Mouse (Mus musculus) liver (tissue): ENCODE results near the gene Ptpn9.
"Not testable (repeated sequence)": the region's sequence is repeated elsewhere in the genome, so short reads cannot be mapped to it uniquely, and the experiment has no call there.

Source experiments
- DNase-seq: peaks from one replicate; pipeline ENCODE4 v3.0.0-alpha.2; 2020; ENCODE audit warnings: mixed read lengths

Gene Ptpn9

DNA sequence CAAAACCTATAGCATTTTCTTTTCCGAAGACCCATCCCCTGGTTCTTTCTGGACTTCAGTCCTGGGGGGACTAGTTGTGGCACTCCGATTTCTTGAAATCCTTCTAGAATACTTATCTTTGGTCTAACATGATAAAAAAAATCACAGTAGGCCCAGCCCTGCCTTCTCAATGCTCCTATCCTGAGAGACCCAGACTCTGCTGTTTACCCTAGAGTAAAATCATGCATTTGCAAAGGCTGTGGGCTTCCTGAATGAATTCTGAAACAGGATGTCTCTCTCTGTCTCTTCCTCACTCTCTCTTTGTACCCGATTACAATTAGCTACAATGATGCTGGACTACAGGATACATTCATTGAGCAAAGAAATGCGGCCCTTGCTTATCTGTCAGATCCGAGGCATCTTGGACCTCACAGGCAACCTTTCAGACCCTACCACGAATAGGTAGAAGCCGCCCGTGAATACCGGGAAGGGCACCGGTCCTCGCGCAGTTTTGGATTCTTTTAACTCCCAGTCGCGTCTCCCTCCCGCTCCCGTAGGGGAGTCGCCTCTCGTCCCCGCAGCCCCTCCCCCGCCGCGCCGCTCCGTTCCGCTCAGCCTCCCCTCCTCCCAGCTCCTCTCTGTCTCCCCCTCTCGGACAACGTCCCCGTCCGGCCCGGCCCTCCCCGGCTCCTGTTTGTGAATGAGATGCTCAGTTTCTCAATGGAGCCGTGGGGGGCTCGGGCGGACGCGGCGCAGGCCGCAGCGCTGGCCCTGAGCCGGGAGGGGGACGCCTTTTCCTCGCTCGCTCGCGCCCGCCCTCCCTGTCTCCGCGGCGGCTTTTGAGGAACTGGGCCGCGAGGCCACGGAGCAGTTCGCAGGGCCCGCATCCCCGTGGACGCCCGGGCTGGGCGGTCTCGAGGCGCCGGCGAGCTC is at the start of gene Ptpn9:
Ptpn9 (plus strand) TSS at position 638 of the 912 bp plus-strand sequence.
- DNase-seq, result peak; percentile 86

DNA sequence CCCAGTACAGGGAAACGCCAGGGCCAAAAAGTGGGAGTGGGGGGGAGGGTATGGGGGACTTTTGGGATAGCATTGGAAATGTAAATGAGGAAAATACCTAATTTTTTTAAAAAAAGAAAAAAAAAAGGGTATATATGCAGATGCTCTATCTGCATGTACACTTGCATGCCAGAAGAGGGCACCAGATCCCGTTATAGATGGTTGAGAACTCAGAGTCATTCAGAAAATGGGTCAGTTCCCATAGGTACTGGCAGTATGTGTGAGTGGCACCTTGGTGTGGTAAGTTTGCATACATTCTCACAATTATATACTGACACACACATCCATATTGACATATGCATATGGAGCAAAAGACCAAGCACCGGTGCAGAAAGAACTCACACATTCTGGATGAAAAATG is 47.2 kb upstream of the Ptpn9 start:
- DNase-seq, result peak; percentile 49

DNA sequence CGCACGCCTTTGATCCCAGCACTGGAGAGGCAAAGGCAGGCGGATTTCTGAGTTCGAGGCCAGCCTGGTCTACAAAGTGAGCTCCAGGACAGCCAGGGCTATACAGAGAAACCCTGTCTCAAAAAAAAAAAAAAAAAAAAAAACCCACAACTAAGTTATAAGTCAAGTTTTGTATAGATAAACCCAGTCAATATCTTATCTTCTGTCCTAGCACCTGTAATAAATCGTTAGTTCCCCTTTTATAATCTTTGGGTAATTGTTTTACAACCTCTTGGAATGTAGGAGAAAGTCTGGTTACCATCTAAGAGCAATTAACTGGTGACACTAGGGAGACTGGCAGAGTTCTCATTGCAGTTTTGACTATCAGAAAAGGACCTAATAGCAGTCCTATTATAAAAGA is 46.0 kb upstream of the Ptpn9 start:
- DNase-seq, result not testable (repeated sequence)

DNA sequence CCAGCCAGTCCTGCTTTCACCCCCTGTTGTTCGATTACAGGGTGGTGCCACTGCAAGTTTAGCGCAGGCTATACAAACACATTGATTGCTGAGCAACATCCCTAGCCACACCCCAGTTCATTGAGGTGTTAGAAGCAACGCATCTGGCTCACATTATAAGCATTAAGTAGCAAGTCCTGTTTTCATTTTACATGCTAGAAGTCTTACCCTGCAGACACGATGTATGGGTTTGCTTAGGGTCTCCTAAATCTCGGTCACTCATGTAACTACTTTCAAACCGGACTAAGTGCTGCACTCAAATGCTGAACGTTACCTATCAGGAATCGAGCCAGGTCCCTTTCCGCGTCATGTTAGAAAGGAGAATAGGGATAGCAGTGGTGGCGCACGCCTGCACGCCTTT is 45.0 kb upstream of the Ptpn9 start:
- no peak for DNase-seq

DNA sequence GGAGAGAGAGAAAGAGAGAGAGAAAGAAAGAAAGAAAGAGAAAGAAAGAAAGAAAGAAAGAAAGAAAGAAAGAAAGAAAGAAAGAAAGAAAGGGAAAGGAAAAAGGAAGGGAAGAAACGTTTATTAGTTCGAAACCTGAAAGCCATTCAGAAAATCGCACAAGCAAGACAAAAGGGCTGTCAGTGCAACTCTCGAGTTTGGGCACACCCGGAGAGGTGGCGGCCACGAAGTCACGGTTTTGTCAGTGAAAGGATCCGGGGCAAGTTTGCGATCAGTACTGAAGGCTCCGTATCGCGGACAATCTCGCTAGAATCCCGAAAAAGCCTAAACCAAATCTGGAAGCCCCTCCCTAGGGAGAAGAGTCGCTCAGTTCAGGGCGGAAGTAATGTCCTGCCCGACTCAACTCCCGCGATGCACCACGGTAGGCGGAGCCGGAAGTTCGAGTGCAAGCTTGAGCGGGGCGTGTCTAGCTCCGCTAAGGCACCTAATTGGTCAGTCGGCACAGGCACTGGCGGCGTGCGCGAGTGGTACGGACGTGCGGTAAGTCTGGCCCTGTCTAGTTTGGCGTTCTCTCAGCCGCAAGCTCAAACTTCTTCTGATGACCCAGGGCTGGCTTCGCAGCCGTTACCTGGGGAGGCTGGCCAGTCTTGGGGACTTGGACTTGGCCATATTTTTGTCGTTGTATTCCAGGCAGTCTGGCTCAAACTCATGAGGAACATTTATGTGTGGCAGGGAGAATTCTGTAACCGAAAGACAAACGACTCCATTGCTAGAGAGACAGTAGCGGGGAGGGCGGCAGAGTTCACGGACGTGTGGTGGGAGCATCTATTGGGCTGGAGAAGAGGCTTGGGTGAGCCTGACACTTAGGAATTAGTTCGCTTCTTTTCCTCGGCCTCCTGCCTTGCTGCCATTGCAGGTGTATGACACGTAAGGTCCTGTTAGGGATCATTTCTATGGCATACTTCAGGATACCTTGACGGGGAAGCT is 44.0 kb upstream of the Ptpn9 start, which contains the start of gene Snupn:
Snupn (plus strand) TSS at position 465 of the 987 bp plus-strand sequence.
- DNase-seq, result peak; percentile 98

DNA sequence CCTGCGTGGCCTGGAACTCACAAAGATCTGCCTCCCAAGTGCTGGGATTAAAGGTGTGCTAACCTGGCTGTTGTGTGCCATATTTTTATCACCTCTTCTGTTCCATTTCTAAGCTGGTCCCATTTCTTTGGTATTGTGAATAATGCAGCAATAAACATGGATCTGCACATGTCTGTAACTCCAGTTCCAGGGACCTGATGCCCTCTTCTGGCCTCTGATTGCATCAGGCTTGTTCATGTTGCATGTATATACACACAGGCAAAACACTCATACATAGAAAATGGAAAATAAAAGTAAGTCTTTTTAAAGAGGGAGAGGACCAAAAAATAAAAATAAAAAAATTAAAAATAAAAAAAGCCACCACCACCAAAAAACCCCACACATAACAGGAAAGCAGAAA is 41.2 kb upstream of the Ptpn9 start:
- DNase-seq, result no peak

DNA sequence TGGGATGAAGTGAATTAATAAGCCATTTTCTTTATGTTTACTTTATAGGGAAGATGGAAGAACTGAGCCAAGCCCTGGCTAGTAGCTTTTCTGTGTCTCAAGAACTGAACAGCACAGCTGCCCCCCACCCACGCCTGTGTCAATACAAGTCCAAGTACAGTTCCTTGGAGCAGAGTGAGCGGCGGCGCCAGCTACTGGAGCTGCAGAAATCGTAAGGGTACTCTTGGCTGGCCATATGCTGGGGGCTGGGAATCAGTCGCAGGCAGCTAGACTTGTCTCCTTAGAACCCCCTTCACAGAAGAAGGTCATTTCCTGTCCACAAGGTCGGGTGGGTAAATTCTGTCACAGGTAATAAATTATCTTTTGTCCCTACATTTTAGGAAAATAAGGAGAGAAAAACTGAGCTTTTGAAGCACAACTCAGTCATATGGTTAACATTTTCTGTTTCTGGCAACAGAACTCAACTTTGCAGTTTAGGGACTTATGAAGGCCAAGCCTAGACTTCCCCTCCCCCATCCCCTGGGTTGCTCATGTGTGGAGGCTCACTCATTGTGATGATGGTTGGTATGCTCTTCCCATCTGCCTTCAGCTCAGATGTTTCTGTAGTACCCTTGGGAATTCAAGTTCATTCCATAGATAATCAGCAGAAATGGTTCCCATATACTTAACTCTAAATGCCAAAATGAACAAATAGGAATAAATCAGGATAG is 37.6 kb upstream of the Ptpn9 start:
- no peak for DNase-seq

DNA sequence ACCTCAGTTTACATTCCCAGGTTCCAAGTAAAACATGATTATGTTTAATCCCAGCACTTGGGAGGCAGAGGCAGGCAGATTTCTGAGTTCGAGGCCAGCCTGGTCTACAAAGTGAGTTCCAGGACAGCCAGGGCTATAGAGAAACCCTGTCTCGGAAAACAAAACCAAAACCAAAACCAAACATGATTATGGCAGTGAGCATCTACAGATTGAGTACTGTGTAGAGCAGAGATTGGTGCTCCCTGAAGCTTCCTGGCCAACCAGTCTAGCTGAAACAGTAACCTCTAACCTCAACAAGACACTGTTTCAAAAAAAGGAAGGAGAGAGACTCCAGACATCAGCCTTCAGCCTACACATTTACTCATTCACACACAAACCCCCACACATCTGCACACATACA is 36.0 kb upstream of the Ptpn9 start:
- DNase-seq, result no peak

DNA sequence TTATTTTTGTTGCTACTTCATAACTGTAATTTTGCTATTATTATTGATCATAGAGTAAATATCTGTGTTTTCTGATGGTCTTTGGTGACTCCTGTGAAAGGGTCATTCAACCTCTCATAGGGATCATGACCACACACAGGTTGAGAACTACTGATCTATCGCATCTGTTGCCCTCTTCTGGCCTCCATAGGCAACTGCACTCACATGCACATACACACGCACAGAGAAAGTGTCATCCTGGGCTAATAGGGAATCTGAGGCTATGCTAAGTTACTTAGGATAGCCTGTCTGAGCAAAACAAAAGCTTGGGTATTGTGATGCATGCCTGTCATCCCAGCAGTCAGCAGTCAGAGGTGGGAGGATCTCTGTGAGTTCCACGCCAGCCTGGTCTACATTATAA is 33.1 kb upstream of the Ptpn9 start:
- DNase-seq, result no peak

DNA sequence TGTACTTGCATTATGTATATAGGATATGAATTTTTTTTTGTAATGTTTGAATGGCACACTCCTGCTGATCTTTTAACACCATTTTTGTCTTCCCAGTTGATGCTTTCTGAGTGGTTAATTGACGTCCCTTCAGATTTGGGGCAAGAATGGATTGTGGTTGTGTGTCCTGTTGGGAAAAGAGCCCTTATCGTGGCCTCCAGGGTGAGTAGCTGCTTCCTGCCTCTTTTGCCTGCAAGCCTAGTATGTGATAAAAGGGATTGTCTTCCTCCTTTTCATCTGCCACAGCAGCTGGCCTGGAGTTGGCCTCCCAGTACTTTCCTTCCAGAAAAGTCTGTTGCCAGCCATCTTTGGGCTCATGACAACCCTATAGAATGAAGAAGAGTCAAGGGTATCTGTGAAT is 24.6 kb upstream of the Ptpn9 start:
- no peak for DNase-seq

DNA sequence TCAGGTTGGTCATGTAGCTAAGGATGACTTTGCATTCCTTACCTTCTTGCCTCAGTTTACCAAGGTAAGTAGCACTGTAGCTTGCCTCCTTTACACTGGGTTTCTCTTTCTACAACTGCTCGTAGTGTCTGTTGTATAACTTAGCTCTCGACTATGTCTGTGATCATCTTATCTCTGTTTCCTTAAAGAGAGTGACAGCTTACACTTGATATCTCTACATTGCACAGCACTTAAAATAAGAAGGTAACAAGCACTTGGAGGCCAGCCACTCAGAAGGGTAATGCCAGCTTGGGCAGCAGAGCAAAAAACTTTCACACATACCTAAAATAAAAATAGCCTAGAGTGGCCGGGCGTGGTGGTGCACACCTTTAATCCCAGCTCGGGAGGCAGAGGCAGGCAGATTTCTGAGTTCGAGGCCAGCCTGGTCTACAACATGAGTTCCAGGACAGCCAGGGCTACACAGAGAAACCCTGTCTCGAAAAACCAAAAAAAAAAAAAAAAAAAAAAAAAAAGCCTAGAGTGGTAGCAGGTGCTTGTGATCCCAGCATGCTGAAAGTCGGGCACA is 20.7 kb upstream of the Ptpn9 start:
- no peak for DNase-seq

DNA sequence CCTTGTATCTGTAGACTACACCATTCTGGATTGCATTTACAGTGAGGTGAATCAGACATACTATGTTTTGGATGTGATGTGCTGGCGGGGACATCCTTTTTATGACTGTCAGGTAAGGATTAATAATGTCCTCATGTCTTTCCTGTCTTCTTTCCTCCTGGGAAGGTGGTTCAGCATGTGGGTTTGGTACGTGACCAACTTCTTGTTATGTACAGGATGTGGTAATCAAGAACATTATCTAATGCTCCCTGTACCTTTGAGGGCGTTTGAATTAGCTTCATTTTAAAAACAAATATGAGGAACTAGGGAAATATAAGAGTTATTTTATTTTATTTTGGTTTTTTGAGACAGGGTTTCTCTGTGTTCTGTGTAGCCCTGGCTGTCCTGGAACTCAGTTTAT is 19.5 kb upstream of the Ptpn9 start:
- no peak for DNase-seq

DNA sequence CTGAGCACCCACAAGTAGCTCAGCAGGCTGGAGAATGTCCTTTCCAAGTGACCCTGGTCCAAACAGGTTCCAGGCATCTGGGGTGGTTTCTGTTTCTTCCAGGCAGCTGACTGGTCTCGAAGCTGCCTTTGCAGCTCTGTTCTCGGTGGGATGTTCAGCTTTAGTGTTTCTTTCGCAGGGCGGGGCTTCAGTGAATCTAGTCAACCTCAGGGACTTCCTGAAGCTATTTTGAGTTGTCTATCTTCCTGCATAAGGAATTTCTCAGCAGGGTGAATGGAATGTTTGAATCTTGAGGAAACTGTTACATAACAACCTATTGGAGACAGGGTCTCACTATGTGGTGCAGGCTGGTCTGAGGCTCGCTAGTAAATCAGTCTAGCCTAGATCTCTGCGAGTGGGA is 14.5 kb upstream of the Ptpn9 start:
- DNase-seq, result no peak

DNA sequence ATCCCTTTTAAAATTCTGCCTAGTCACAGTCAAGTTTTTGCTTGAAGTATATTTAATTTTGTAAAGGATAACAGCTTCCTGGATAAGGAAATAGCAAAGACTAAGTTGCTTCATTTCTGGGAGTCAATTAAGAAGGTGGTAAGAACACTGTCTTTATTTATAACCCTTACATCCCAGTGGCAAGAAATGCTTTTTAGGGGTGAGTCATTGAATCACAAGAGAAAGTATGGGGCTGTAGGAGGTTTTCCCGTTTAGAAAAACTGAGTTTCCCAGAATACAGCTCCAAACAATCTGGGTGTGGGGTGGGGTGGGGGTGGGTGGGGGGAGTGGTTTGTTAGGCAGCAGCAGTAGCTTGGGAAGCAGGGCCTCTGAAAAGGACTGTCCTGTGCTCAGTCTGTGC is 13.2 kb upstream of the Ptpn9 start:
- no peak for DNase-seq

DNA sequence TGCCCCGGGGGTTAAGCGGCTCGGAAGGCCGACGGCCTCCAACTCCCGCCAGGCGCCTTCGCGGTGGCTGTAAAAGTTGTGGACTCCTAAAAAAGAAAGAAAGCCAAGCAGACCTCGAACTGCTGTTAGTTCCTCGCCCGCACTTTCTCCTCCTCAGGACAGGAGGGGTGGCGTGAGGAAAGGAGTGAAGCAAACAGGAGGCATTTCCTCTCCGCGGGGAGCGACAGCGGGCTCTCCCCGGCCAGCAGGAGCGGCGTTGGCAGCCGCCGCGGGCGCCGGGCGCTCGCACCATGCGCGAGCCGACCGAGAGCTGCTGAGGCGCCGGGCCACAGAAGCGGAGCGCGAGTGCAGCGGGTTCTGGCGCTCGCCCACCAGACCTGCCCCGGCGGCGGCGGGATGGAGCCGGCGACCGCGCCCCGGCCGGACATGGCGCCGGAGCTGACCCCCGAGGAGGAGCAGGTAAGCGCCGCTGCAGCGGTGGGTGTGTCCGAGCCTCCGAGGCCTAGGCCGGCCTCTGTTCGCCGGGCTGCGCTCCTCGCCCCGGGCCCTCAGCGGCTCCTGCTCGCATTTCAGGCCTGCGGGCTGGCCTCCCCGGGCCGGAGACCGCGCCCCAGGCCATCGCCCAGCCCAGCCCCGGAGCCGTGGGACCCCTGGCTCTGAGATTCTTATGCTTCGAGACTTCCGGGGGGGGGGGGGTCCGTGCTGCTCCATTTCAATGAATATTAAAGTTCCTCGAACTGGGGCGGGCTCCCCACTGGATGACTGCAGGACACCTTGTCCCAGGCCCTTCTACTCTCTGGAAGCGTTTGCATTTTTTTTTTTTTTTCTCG is 690 bp downstream of the Ptpn9 start:
- DNase-seq, result peak; percentile 69

DNA sequence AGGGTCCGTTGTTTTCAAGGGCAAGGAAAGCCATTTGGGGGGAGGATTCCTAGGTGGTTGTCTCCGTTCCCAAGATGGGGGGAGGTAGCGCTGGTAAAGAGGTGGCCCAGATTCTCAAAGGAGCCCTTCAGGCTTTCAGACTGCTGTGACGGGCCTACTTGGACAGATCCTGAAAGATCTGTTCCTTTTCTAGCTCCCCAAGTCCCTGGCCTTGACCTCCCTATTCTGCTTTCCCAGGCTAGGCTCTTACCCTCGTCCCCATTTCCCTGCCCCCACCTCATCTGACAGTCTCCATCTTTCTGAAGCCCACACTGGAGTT is 1.3 kb downstream of the Ptpn9 start:
- no peak for DNase-seq

DNA sequence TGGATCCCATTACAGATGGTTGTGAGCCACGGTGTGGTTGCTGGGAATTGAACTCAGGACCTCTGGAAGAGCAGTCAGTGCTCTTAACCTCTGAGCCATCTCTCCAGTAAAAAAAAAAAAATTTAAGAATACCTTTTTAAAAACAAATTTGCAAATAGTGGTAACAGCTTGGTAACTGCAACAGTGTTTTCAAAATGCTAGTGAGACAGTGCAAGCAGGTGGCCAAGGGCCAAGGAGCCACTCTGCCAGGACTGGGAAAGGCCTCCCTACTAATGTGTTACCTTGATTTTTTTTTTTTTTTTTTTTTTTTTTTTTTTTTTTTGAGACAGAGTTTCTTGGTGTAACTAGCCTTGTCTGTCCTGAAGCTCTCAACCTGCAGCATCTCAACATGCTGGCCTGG is 2.5 kb downstream of the Ptpn9 start:
- DNase-seq, result not testable (repeated sequence)

DNA sequence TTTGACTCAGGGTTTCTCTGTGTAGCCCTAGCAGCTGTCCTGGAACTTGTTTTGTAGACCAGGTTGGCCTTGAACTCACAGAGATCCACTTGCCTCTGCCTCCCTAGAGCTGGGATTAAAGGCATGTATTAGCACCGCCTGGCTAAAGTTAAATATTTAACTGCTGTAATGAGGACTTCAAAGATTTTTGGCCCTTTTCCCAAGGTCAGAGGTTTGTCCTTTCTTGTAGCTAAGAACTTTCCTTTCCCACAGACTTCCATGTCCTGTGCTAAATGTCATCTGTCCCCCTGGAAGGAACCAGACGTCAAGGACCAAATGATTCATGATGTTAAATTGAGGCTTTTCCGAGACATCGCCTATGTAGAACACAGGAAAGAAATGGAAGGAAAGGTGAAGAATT is 8.3 kb downstream of the Ptpn9 start:
- no peak for DNase-seq

DNA sequence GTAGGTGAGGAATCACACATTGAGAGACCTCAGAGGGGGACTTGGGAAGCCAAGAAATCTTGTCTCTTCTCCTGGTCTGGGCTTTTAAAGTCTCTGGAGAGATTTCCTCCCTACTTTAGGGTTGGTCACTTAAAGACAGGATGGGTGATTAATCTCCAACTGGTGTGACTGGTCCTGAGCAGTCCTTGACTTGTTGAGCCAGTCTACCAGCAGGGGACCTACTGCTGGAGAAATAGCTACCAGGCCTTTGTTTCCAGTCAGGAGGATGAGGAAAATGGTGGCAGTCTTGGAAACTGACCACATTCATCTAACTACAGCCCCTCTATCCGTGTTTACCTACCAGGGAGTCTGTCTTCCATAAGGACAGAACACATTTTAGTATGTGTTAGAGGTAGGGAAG is 17.7 kb downstream of the Ptpn9 start:
- no peak for DNase-seq

DNA sequence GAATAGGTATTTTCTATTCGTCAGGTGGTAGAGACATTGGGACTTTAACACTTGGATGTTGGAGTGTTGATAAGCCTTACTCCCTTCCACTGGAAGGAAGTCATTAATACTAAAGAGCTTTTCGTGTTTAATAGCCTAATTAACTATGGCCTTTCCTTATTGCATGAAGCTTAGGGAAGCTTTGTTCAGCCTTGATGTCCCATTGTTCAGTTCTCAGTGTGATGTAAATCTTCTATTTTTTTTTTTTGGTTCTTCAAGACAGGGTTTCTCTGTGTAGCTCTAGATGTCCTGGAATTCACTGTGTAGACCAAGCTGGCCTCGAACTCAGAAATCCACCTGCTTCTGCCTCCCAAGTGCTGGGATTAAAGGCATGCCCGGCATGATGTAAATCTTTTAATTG is 18.2 kb downstream of the Ptpn9 start:
- no peak for DNase-seq

DNA sequence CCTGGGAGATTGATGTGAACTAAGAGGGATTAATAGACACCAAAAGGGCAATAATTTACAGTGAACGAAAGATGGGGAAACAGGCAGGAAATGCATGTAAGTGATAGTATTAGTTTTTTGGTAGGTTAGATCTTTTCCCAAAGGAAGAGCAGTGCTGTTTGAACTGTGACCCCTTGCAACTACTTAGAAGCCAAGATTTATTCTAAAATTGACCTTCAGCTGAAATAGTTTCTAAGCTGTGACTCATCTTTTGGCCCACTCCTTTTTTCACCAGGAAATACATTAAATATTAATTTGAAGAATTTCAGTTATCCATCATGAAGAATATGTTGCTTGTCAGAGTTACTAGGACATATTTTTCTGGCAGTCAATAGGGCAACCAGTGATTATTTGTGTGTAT is 19.0 kb downstream of the Ptpn9 start:
- no peak for DNase-seq

DNA sequence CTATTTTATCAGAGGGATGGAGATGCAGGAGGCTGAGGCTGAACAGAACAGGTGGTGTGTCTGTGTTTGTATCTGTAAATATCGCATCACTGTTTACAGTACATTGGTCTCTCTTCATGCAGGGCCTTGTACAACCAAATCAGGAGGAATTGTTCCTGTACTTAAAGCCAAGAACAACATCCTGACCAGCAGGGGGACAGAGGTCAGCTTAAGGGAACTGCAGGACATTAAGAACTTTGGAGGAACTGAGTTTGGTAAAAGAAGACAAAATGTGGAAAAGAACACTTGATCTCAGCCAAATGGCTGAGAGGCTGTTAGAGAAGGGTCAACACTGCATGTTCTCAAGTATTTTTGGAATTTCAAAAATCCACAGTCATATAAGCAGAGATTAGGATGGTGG is 20.0 kb downstream of the Ptpn9 start:
- no peak for DNase-seq
